Mouse (Mus musculus) heart, adult 2 months (tissue): ENCODE results near the gene Gm37419. TPM values are rescaled to one million over a fixed set of nuclear protein-coding genes. Genes with fewer than 3 reads are reported as not detected.

Experiments
- DNase-seq, 2 experiments: peaks; one replicate each; pipeline ENCODE4 v3.0.0; 2021
- H3K27ac ChIP-seq: fragments of 200-600 bp; 2 replicates; pipeline ENCODE4 v1.8.1; 2022
- H3K27me3 ChIP-seq: fragments of 200-500 bp; 2 replicates; pipeline ENCODE4 v1.6.1; 2012; ENCODE audit warnings: mild to moderate bottlenecking, low read length, inconsistent platforms, mixed read lengths; ENCODE audit not compliant: control insufficient read depth, insufficient read depth
- H3K36me3 ChIP-seq: fragments of 200-500 bp; 2 replicates; pipeline ENCODE4 v1.6.1; 2012; ENCODE audit warnings: low read length, inconsistent platforms; ENCODE audit not compliant: control insufficient read depth, insufficient read depth
- H3K4me1 ChIP-seq: fragments of 200-500 bp; 2 replicates; pipeline ENCODE4 v1.6.1; 2011; ENCODE audit warnings: low read length; ENCODE audit not compliant: control insufficient read depth, insufficient read depth
- H3K4me3 ChIP-seq: fragments of 200-600 bp; 2 replicates; pipeline ENCODE4 v1.8.1; 2022
- H3K79me2 ChIP-seq: fragments of 200-500 bp; replicated peaks from 2 replicates; pipeline ENCODE4 v1.6.1; 2012; ENCODE audit warnings: mild to moderate bottlenecking, inconsistent platforms, low read length, moderate library complexity, mixed read lengths; ENCODE audit not compliant: control insufficient read depth, insufficient read depth
- H3K9ac ChIP-seq: fragments of 200-500 bp; 2 replicates; pipeline ENCODE4 v1.6.1; 2012; ENCODE audit warnings: low read depth, mild to moderate bottlenecking, control low read depth, inconsistent platforms, low read length, mixed read lengths
- CTCF ChIP-seq: fragments of 200-600 bp; IDR thresholded peaks from 2 replicates; pipeline ENCODE4 v1.8.1; 2022; ENCODE audit warnings: antibody characterized with exemption, mild to moderate bottlenecking, moderate library complexity
- EP300 ChIP-seq: fragments of 200-500 bp; IDR thresholded peaks from 2 replicates; pipeline ENCODE4 v1.6.1; 2011; ENCODE audit warnings: low read depth, low read length, control low read depth; ENCODE audit not compliant: insufficient read depth
- POLR2A ChIP-seq: fragments of 200-500 bp; IDR thresholded peaks from 2 replicates; pipeline ENCODE4 v1.6.1; 2011; ENCODE audit warnings: mild to moderate bottlenecking, low read depth, low read length, control low read depth; ENCODE audit not compliant: insufficient read depth
- WGBS: fragments of 180-500 bp; shearing (Covaris S2); methylation state at CpG from one replicate; pipeline ENCODE4 v1.1.7; 2018; 5-methylcytosine and 5-hydroxymethylcytosine counted together
- intact Hi-C: fragments of 180-260 bp; cut with DNase I; formaldehyde crosslinking; loops from one replicate; pipeline ENCODE4 v1.15.1; 2025
- polyA plus RNA-seq: library from polyadenylated mRNA; depleted of rRNA; stranded (reverse); fragments of >200 nt; gene quantifications from 2 replicates; pipeline ENCODE4 v1.2.3, GENCODE M21; 2012
- total RNA-seq, 2 experiments: library from RNA; stranded (reverse); gene quantifications; 2 replicates each; pipeline ENCODE4 v1.2.3; 2021

Gene Gm37419
- total and polyA plus RNA-seq, 3 experiments: not detected

DNA sequence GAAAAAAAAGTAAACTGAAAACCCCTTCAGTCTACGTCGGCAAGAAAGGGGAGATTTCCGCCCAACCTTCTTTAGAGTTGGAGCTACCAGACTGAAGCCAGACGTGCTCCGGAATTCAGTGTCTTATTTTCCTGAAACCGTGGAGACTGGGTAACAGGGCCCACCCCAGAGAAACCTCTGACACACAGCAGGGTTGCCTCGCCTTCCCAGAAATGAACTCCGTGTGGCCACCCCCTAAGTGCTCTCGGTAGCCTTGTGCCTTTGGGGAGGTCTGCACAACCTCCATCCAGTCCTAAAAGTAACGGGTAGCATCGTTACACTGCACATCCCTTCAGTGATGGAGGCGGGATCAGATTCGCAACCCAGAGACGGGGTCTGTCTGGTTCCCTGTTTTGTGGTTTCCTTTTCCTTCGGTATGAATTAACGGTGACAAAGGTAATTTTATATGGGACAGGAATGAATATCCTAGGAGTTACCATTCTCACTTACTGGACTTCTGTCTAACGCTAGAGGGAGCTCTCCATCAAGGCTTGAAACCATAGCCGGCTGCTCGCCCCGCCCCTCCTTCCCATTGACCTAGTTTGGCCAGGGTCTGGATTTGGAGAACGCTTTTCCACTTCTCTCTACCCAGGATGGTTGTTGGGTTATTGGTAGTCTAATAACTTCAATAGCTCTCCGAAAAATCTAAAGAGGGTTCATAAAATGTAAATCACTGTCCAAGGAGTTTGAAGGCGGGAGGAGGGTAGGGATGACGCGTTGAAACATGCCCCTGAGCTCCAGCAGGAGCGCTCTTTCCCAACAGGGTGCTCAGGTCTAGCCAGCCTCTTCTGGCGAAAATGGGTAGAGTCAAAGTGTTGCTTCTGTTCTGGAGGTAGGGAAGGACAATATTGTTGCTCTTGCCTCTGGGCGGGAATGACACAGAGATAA, 6.1 kb upstream of the Gm37419 start:
- TF ChIP-seq POLR2A (no peak), CTCF (peak; percentile 83), EP300 (peak; percentile 59; the same call in 1 of the 2 replicates)
- Histone ChIP-seq H3K27ac (peak overlapping the region; percentile 99), H3K27me3 (no peaks in the 10 kb centered on the region; the same call in 1 of the 2 replicates), H3K4me3 (peak overlapping the region; percentile 52), H3K4me1 (peaks cover 7% of the 10 kb centered on the region), H3K79me2 (no peaks in the 10 kb centered on the region), H3K36me3 (no peaks in the 10 kb centered on the region; the same call in 1 of the 2 replicates), H3K9ac (peak overlapping the region; percentile 59)
- intact Hi-C loops: loop anchor here (1.0 to 10.0 kb wide), 4 partner anchors 583 to 1281 kb away; no protein-coding TSS in a partner anchor
- WGBS: 6% methylated on average over 28 of the region's 28 CpGs
- peak; percentile 80 to 87 for DNase-seq

GRCm38 (mm10) chr16:23982891-23983588, 5.2 kb upstream of the Gm37419 start:
- under 1% methylated on average over 33 of the region's 33 CpGs for WGBS

DNA sequence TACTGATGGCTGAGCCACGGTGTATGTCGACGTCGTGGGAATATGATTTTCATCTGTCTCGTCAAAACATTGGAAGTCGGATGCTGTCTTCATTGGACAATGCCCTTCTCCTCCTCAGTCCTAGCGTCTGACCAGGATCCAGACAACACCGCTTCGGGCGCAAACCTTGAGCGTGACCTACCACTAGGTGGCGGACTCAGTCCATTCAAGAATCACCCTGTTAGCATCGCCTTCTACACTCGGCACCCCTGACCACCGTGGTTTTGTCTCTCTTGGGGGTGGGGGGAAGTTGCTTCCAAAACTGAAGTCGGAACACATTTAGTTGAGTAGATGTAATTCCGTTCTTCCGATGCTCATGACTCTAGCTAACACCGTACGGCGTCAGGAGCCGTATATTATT, 4.1 kb upstream of the Gm37419 start:
- no peaks in the 10 kb centered on the region for H3K79me2 ChIP-seq
- no peaks in the 10 kb centered on the region; the same call in 1 of the 2 replicates for H3K36me3 ChIP-seq
- peak; percentile 89 to 91 for DNase-seq
- peaks cover 7% of the 10 kb centered on the region for H3K4me1 ChIP-seq
- H3K27me3 ChIP-seq: no peaks in the 10 kb centered on the region; the same call in 1 of the 2 replicates
- 1% methylated on average over 22 of the region's 22 CpGs for WGBS
- peak overlapping the region; percentile 52 for H3K4me3 ChIP-seq
- TF ChIP-seq POLR2A: no peak
- TF ChIP-seq EP300: peak; percentile 99
- TF ChIP-seq CTCF: peak; percentile 93
- peak overlapping the region; percentile 83 for H3K9ac ChIP-seq
- intact Hi-C loops: loop anchor here (5.0 to 10.0 kb wide), 3 partner anchors 581 to 991 kb away; no protein-coding TSS in a partner anchor
- H3K27ac ChIP-seq: peak overlapping the region; percentile 99

More at GRCm38 (mm10) chr16:23982891-23983588, 5.2 kb upstream of the Gm37419 start:
- TF ChIP-seq EP300 (no peak), CTCF (peak; percentile 85)
- H3K36me3 ChIP-seq: no peaks in the 10 kb centered on the region; the same call in 1 of the 2 replicates
- peak overlapping the region; percentile 59 for H3K9ac ChIP-seq
- H3K79me2 ChIP-seq: no peaks in the 10 kb centered on the region
- peak; percentile 82 to 85 for DNase-seq
- intact Hi-C loops: loop anchor here (1.0 to 10.0 kb wide), 5 partner anchors 582 to 1280 kb away; no protein-coding TSS in a partner anchor
- peak overlapping the region; percentile 52 for H3K4me3 ChIP-seq
- peaks cover 7% of the 10 kb centered on the region for H3K4me1 ChIP-seq
- H3K27me3 ChIP-seq: no peaks in the 10 kb centered on the region; the same call in 1 of the 2 replicates
- peak overlapping the region; percentile 99 for H3K27ac ChIP-seq

DNA sequence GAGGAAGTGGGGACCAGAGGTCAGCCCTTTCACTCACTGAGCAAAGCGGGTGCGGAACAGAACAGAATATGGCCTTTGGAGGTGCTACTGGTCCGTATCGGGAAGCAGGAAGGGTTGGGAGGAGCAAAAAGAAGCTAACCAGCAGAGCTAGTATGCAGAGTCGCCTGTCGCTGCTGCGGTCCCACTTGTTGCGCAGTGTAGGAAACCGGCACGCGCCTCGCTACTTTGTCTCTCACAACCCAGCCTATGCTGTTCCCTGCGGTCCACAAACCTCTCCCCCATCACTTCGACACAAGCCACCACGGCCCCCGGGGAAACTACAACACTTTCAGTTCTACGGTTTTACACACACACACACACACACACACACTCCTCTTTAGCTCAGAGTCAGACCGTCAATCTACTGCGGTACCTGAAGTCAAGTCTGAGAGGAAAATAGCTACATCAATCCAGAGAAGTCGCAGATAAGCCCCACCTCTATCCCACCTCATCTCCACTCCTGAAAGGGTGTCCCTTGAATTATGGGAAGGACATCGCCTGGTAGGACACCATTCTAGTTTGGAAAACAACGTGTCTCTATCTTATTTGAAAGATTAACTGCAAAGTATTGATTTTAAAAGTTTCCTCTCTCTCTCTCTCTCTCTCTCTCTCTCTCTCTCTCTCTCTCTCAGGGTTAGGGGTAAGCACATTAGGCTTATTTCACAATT, 3.4 kb upstream of the Gm37419 start:
- peak overlapping the region; percentile 83 for H3K9ac ChIP-seq
- peak; percentile 79 for DNase-seq
- intact Hi-C loops: loop anchor here (5.0 to 10.0 kb wide), 6 partner anchors 297 to 990 kb away; no protein-coding TSS in a partner anchor
- no peaks in the 10 kb centered on the region for H3K79me2 ChIP-seq
- H3K36me3 ChIP-seq: no peaks in the 10 kb centered on the region; the same call in 1 of the 2 replicates
- H3K27me3 ChIP-seq: no peaks in the 10 kb centered on the region; the same call in 1 of the 2 replicates
- under 1% methylated on average over 22 of the region's 22 CpGs for WGBS
- H3K4me1 ChIP-seq: peaks cover 7% of the 10 kb centered on the region
- TF ChIP-seq POLR2A (peak; percentile 61; the same call in 1 of the 2 replicates), EP300 (no peak), CTCF (no peak)
- H3K27ac ChIP-seq: peak overlapping the region; percentile 99
- H3K4me3 ChIP-seq: peak overlapping the region; percentile 51

- H3K27ac ChIP-seq: peak overlapping the region; percentile 99
- no peaks in the 10 kb centered on the region; the same call in 1 of the 2 replicates for H3K36me3 ChIP-seq
- intact Hi-C loops: loop anchor here (5.0 to 10.0 kb wide), 5 partner anchors 297 to 989 kb away; no protein-coding TSS in a partner anchor
- H3K27me3 ChIP-seq: no peaks in the 10 kb centered on the region; the same call in 1 of the 2 replicates
- H3K4me3 ChIP-seq: peak overlapping the region; percentile 51
- 5% methylated on average over 6 of the region's 6 CpGs for WGBS
- no peak for TF ChIP-seq POLR2A
- peak; percentile 70 for TF ChIP-seq CTCF
- no peak for TF ChIP-seq EP300
- DNase-seq: peak; percentile 65 to 72
- no peaks in the 10 kb centered on the region for H3K79me2 ChIP-seq
- H3K4me1 ChIP-seq: peaks cover 6% of the 10 kb centered on the region
- no peak overlapping the region; the same call in 1 of the 2 replicates for H3K9ac ChIP-seq
Measured at GRCm38 (mm10) chr16:23985467-23985861, 2.8 kb upstream of the Gm37419 start.
